Mouse (Mus musculus): Measurements from ENCODE around the gene Cfap157.

GRCm38 (mm10) chr2:32775359-32776074, 8.7 kb downstream of the Cfap157 start, which contains the start of the genes Ttc16 and Ptrh1:
- TF ChIP-seq CTCF (IDR thresholded peaks at IDR 0.05; ENCODE audit: control insufficient read depth, insufficient read depth, insufficient read length) (no peak), CEBPB (IDR thresholded peaks at IDR 0.05; ENCODE audit: low read depth) (no peak), FOSL1 (IDR thresholded peaks at IDR 0.05; ENCODE audit: insufficient read depth, low read length, poor library complexity, severe bottlenecking) (no peak), MAX (IDR thresholded peaks at IDR 0.05) (peak; percentile 61), USF1 (IDR thresholded peaks at IDR 0.05; ENCODE audit: low read depth) (no peak), MYOD1 (IDR thresholded peaks at IDR 0.05; ENCODE audit: control insufficient read depth, insufficient read length, low read depth) (no peak), MYOG (IDR thresholded peaks at IDR 0.05; ENCODE audit: control insufficient read depth, extremely low read depth, insufficient read length) (no peak)

Data from C2C12 (cell line).